Mouse (Mus musculus): ENCODE measurements at regions not wholly inside any gene's neighbourhood (a gene's known extent, or its start where the extent isn't known, plus 50 kb on each side); places are given as distances from the start of the nearest gene placed in this dataset.
A peak's percentile ranks its signal among the peaks of the same experiment; 100 is the strongest.

GRCm38 (mm10) chr13:93243076-93243475, 50.9 kb upstream of the Tent2 start:
- no peak overlapping the region for H3K4me2 ChIP-seq (replicated peaks)
- 78% methylated on average over 2 of the region's 2 CpGs for WGBS
- no peaks in the 10 kb centered on the region for H3K36me3 ChIP-seq

GRCm38 (mm10) chr13:93248711-93249110, 50.7 kb upstream of the Homer1 start:
- Histone ChIP-seq H3K4me2 (replicated peaks) (no peak overlapping the region), H3K4me3 (no peak overlapping the region), H3K27me3 (no peaks in the 10 kb centered on the region), H3K9ac (no peak overlapping the region), H3K27ac (no peak overlapping the region), H3K9me3 (no peaks in the 10 kb centered on the region), H3K4me1 (no peaks in the 10 kb centered on the region), H3K36me3 (no peaks in the 10 kb centered on the region)
- 80% methylated on average over 4 of the region's 4 CpGs for WGBS
- no peak for ATAC-seq (ENCODE audit: low FRiP score, low read depth)

More at GRCm38 (mm10) chr13:93243076-93243475, 50.9 kb upstream of the Tent2 start:
- Histone ChIP-seq H3K9me3 (no peaks in the 10 kb centered on the region), H3K9ac (no peak overlapping the region), H3K4me3 (no peak overlapping the region), H3K4me1 (no peaks in the 10 kb centered on the region; the same call in 1 of the 2 replicates), H3K27me3 (no peaks in the 10 kb centered on the region), H3K27ac (no peak overlapping the region)
- ATAC-seq (ENCODE audit: low FRiP score, low read depth) = 0 out of 2 replicates have a peak, but pooled peaks have one; percentile 61

All from limb, embryonic 13.5 days (tissue).